ENCODE assay signal across 8 mouse cellular contexts in genomic region chr10:126002818-126003506, GRCm38 (mm10). TPM values are rescaled to one million over a fixed set of nuclear protein-coding genes. Genes with fewer than 3 reads are reported as not detected.
DNase-seq lines count a peak whose midpoint lies in the region; ATAC-seq lines count a peak whose summit lies in the region.

No protein-coding gene starts in this region.

- WGBS in forebrain, embryonic 16.5 days: 38% methylated on average over 18 of the region's 18 CpGs
- WGBS in kidney, embryonic 15.5 days: 71% methylated on average over 18 of the region's 18 CpGs
- WGBS in neural tube, embryonic 14.5 days: 30% methylated on average over 18 of the region's 18 CpGs

- H3K4me1 ChIP-seq in forebrain, embryonic 16.5 days (replicated peaks; ENCODE audit: control insufficient read depth, insufficient read depth, low read length): peaks cover 5% of the 10 kb centered on the region
- H3K4me1 ChIP-seq in kidney, embryonic 15.5 days: peaks cover 14% of the 10 kb centered on the region
- H3K4me1 ChIP-seq in neural tube, embryonic 14.5 days (ENCODE audit: control insufficient read depth, insufficient read depth, low read length): no peaks in the 10 kb centered on the region

- H3K4me2 ChIP-seq in forebrain, embryonic 16.5 days (ENCODE audit: low read length): peak overlapping the region; percentile 2; the same call in 1 of the 2 replicates
- no peak overlapping the region for H3K4me2 ChIP-seq in kidney, embryonic 15.5 days
- peak overlapping the region; percentile 34; the same call in 1 of the 2 replicates for H3K4me2 ChIP-seq in neural tube, embryonic 14.5 days (ENCODE audit: low read depth, low read length)

- no peak overlapping the region for H3K9ac ChIP-seq in forebrain, embryonic 16.5 days (replicated peaks; ENCODE audit: low read depth, low read length)
- no peak overlapping the region for H3K9ac ChIP-seq in kidney, embryonic 15.5 days
- no peak overlapping the region for H3K9ac ChIP-seq in neural tube, embryonic 14.5 days (replicated peaks; ENCODE audit: low read depth, low read length)

- H3K27ac ChIP-seq in forebrain, embryonic 16.5 days (ENCODE audit: low read length): no peak overlapping the region
- peak overlapping the region; percentile 75 for H3K27ac ChIP-seq in kidney, embryonic 15.5 days
- peak overlapping the region; percentile 35; the same call in 1 of the 2 replicates for H3K27ac ChIP-seq in neural tube, embryonic 14.5 days (ENCODE audit: low read depth, low read length)

- no peaks in the 10 kb centered on the region for H3K9me3 ChIP-seq in forebrain, embryonic 16.5 days (ENCODE audit: control insufficient read depth, low read length)
- H3K9me3 ChIP-seq in kidney, embryonic 15.5 days (replicated peaks): no peaks in the 10 kb centered on the region
- no peaks in the 10 kb centered on the region for H3K9me3 ChIP-seq in neural tube, embryonic 14.5 days (ENCODE audit: control insufficient read depth, low read length)

- peak; percentile 81 for ATAC-seq in forebrain, embryonic 16.5 days
- peak; percentile 47; the same call in 1 of the 2 replicates for ATAC-seq in kidney, embryonic 15.5 days (replicated peaks; ENCODE audit: low FRiP score)
- ATAC-seq in neural tube, embryonic 14.5 days (ENCODE audit: low read depth): no peak; the same call in 1 of the 2 replicates

- no peak overlapping the region for H3K4me3 ChIP-seq in forebrain, embryonic 16.5 days (replicated peaks; ENCODE audit: low read length)
- no peak overlapping the region for H3K4me3 ChIP-seq in kidney, embryonic 15.5 days (replicated peaks)
- no peak overlapping the region for H3K4me3 ChIP-seq in neural tube, embryonic 14.5 days (ENCODE audit: low read depth, low read length)

- no peaks in the 10 kb centered on the region for H3K36me3 ChIP-seq in forebrain, embryonic 16.5 days (ENCODE audit: control insufficient read depth, insufficient read depth)
- H3K36me3 ChIP-seq in kidney, embryonic 15.5 days: peaks cover 85% of the 10 kb centered on the region
- no peaks in the 10 kb centered on the region for H3K36me3 ChIP-seq in neural tube, embryonic 14.5 days (ENCODE audit: control insufficient read depth, insufficient read depth, low read length)

- H3K27me3 ChIP-seq in forebrain, embryonic 16.5 days (replicated peaks; ENCODE audit: control insufficient read depth, insufficient read depth, low read length): peaks cover 8% of the 10 kb centered on the region
- H3K27me3 ChIP-seq in kidney, embryonic 15.5 days: no peaks in the 10 kb centered on the region
- no peaks in the 10 kb centered on the region for H3K27me3 ChIP-seq in neural tube, embryonic 14.5 days (ENCODE audit: control insufficient read depth, insufficient read depth, low read length)

- DNase-seq in layer of hippocampus, adult 11-12 months (ENCODE audit: low spot score): peak; percentile 28
- DNase-seq in layer of hippocampus, postnatal 25 days (ENCODE audit: extremely low spot score in 1 of 2, low spot score in 1 of 2): no peak
- no peak for DNase-seq in ovary, postnatal 10 days (ENCODE audit: low spot score)
- no peak for DNase-seq in cerebellum, postnatal 10 days
- no peak for DNase-seq in embryo, embryonic 9.5 days (ENCODE audit: extremely low spot score)

RNA-seq across cellular contexts. Expression of gene Lrig3, which starts 37.0 kb away (rescaled TPM):
- total RNA-seq in layer of hippocampus, postnatal 25 days (2021): 1 to 10 TPM; 3.3 to 3.5 TPM
- 2.1 and 2.6 TPM in 2 replicates for polyA plus RNA-seq in forebrain, embryonic 16.5 days (2015; fragmentation: Nextera tagmentation; extraction: Ambion mirVana)
- 22.6 and 24.0 TPM in 2 replicates for polyA plus RNA-seq in kidney, embryonic 15.5 days (2015; fragmentation: Nextera tagmentation; extraction: Ambion mirVana)
- polyA plus RNA-seq in neural tube, embryonic 14.5 days (2014; fragmentation: Nextera tagmentation; extraction: Ambion mirVana): 1.8 and 4.6 TPM in 2 replicates
